Mouse (Mus musculus) inflammation-experienced regulatory T-cells (primary cell): ENCODE results near the gene Olfr645. TPM values are rescaled to one million over a fixed set of nuclear protein-coding genes. Genes with fewer than 3 reads are reported as not detected.

Source experiments
- polyA plus RNA-seq, 2 experiments: library from polyadenylated mRNA; unstranded; fragments of 100-300 nt; shearing (Covaris generic); gene quantifications; one replicate each; pipeline ENCODE4 v1.2.1; 2017

Gene Olfr645
- under 1 TPM in 1 of 2 experiments, not detected in 1; 0.29 TPM for polyA plus RNA-seq

GRCm38 (mm10) chr7:104085365-104085764 is at the start of gene Olfr645:
TSS of gene Olfr645 (minus strand) at chr7:104085465.

GRCm38 (mm10) chr7:104129726-104130125 is 44.5 kb upstream of the Olfr645 start, which contains the start of gene Ubqln5:
TSS of gene Ubqln5 (minus strand) at chr7:104129826.

GRCm38 (mm10) chr7:104104757-104104972 is 19.4 kb upstream of the Olfr645 start, which contains the start of gene Olfr646:
TSS of gene Olfr646 (plus strand) at chr7:104104873.

GRCm38 (mm10) chr7:104071769-104072168 is 13.5 kb downstream of the Olfr645 start, which contains the start of gene Olfr644:
TSS of gene Olfr644 (minus strand) at chr7:104071869.

GRCm38 (mm10) chr7:104061345-104061744 is 23.9 kb downstream of the Olfr645 start, which contains the start of gene 4930516K23Rik:
TSS of gene 4930516K23Rik (minus strand) at chr7:104061445.

GRCm38 (mm10) chr7:104052566-104052965 is 32.7 kb downstream of the Olfr645 start, which contains the start of gene Olfr642:
TSS of gene Olfr642 (minus strand) at chr7:104052666.

GRCm38 (mm10) chr7:104035145-104035544 is 50.1 kb downstream of the Olfr645 start, which contains the start of gene Olfr641:
TSS of gene Olfr641 (plus strand) at chr7:104035445.

Other genes starting within 250 kb of the Olfr645 start
- gene Hbb-bh2, start 244.9 kb downstream of the Olfr645 start, polyA plus RNA-seq: 1 to 10 TPM in 1 of 2 experiments, under 1 TPM in 1; 0.29 to 2.1 TPM
- 1 to 10 TPM; 1.6 to 7.8 TPM for gene Hbb-bh1, start 242.3 kb downstream of the Olfr645 start, polyA plus RNA-seq
- gene Hbb-y, start 232.2 kb downstream of the Olfr645 start, polyA plus RNA-seq: under 1 TPM in 1 of 2 experiments, not detected in 1; 0.77 TPM
- not detected for gene Olfr66, start 199.2 kb downstream of the Olfr645 start, polyA plus RNA-seq
- gene Olfr64, start 191.0 kb downstream of the Olfr645 start, polyA plus RNA-seq: under 1 TPM; 0.05 to 0.42 TPM
- gene Olfr65, start 182.0 kb downstream of the Olfr645 start, polyA plus RNA-seq: not detected
- gene Olfr631, start 156.6 kb downstream of the Olfr645 start, polyA plus RNA-seq: not detected
- gene Olfr632, start 151.1 kb downstream of the Olfr645 start, polyA plus RNA-seq: not detected
- gene Olfr633, start 141.0 kb downstream of the Olfr645 start, polyA plus RNA-seq: not detected
- under 1 TPM; 0.06 to 0.16 TPM for gene Olfr635, start 114.3 kb downstream of the Olfr645 start, polyA plus RNA-seq
- not detected for gene Olfr638, start 86.7 kb downstream of the Olfr645 start, polyA plus RNA-seq
- gene Olfr639, start 68.2 kb downstream of the Olfr645 start, polyA plus RNA-seq: under 1 TPM; 0.04 to 0.12 TPM
- not detected for gene Olfr640, start 59.9 kb downstream of the Olfr645 start, polyA plus RNA-seq
- gene Olfr641, start 50.0 kb downstream of the Olfr645 start, polyA plus RNA-seq: not detected
- gene Olfr642, start 32.8 kb downstream of the Olfr645 start, polyA plus RNA-seq: under 1 TPM in 1 of 2 experiments, not detected in 1; 0.06 TPM
- gene 4930516K23Rik, start 24.0 kb downstream of the Olfr645 start, polyA plus RNA-seq: under 1 TPM; 0.05 to 0.47 TPM
- gene Olfr644, start 13.6 kb downstream of the Olfr645 start, polyA plus RNA-seq: under 1 TPM in 1 of 2 experiments, not detected in 1; 0.17 TPM
- gene Olfr646, start 19.4 kb upstream of the Olfr645 start, polyA plus RNA-seq: under 1 TPM in 1 of 2 experiments, not detected in 1; 0.31 TPM
- not detected for gene Ubqln5, start 44.4 kb upstream of the Olfr645 start, polyA plus RNA-seq
- not detected for gene Olfr643, start 51.9 kb upstream of the Olfr645 start, polyA plus RNA-seq
- gene Ubqln3, start 57.8 kb upstream of the Olfr645 start, polyA plus RNA-seq: not detected
- not detected for gene Ubqlnl, start 65.1 kb upstream of the Olfr645 start, polyA plus RNA-seq
- under 1 TPM in 1 of 2 experiments, not detected in 1; 0.07 TPM for gene Olfm5, start 79.4 kb upstream of the Olfr645 start, polyA plus RNA-seq
- gene Olfr648, start 97.9 kb upstream of the Olfr645 start, polyA plus RNA-seq: under 1 TPM in 1 of 2 experiments, not detected in 1; 0.10 TPM
- gene Olfr649, start 110.5 kb upstream of the Olfr645 start, polyA plus RNA-seq: not detected
- gene Trim6, start 133.3 kb upstream of the Olfr645 start, polyA plus RNA-seq: 1 to 10 TPM; 2.7 to 3.6 TPM
- 10 to 100 TPM; 41.8 to 55.6 TPM for gene Trim34a, start 159.0 kb upstream of the Olfr645 start, polyA plus RNA-seq
- 10 to 100 TPM; 25.7 to 25.9 TPM for gene Trim5, start 202.6 kb upstream of the Olfr645 start, polyA plus RNA-seq
- 100 to 1,000 TPM; 128 to 154 TPM for gene Trim12a, start 230.0 kb upstream of the Olfr645 start, polyA plus RNA-seq
- gene Trim34b, start 244.0 kb upstream of the Olfr645 start, polyA plus RNA-seq: 1 to 10 TPM; 1.5 to 2.2 TPM